Mouse (Mus musculus) heart, embryonic 15.5 days (tissue): ENCODE measurements around the gene Chd3. TPM values are rescaled to one million over a fixed set of nuclear protein-coding genes. Genes with fewer than 3 reads are reported as not detected.

ENCODE experiments used
- ATAC-seq: fragments of 200-750 bp; cut with Nextera tagmentation; replicated peaks from 2 replicates; pipeline ENCODE4 v1.8.0; 2017; ENCODE audit warnings: low read depth, moderate TSS enrichment; ENCODE audit not compliant: insufficient number of reproducible peaks, insufficient read depth, low FRiP score
- H3K27ac ChIP-seq: fragments of 300-500 bp; sonication (generic); 2 replicates; pipeline ENCODE4 v1.5.1; 2015; ENCODE audit warnings: mild to moderate bottlenecking, inconsistent platforms
- H3K27me3 ChIP-seq: fragments of 300-500 bp; sonication (generic); 2 replicates; pipeline ENCODE4 v1.6.1; 2015; ENCODE audit warnings: inconsistent platforms
- H3K36me3 ChIP-seq: fragments of 300-500 bp; sonication (generic); 2 replicates; pipeline ENCODE4 v1.6.1; 2015; ENCODE audit warnings: mild to moderate bottlenecking, inconsistent platforms
- H3K4me1 ChIP-seq: fragments of 300-500 bp; sonication (generic); replicated peaks from 2 replicates; pipeline ENCODE4 v1.6.1; 2015; ENCODE audit warnings: inconsistent platforms
- H3K4me2 ChIP-seq: fragments of 300-500 bp; sonication (generic); 2 replicates; pipeline ENCODE4 v1.6.1; 2015; ENCODE audit warnings: inconsistent platforms, mild to moderate bottlenecking, moderate library complexity
- H3K4me3 ChIP-seq: fragments of 300-500 bp; sonication (generic); 2 replicates; pipeline ENCODE4 v1.5.1; 2015; ENCODE audit warnings: mild to moderate bottlenecking, inconsistent platforms
- H3K9ac ChIP-seq: fragments of 300-500 bp; sonication (generic); 2 replicates; pipeline ENCODE4 v1.6.1; 2015; ENCODE audit warnings: mild to moderate bottlenecking, inconsistent platforms
- H3K9me3 ChIP-seq: fragments of 300-500 bp; sonication (generic); replicated peaks from 2 replicates; pipeline ENCODE4 v1.6.1; 2016; ENCODE audit warnings: inconsistent platforms
- WGBS: fragments of 180-500 bp; shearing (Covaris S2); methylation state at CpG from one replicate; pipeline ENCODE4 v1.1.7; 2015; ENCODE audit warnings: mixed read lengths; 5-methylcytosine and 5-hydroxymethylcytosine counted together
- polyA plus RNA-seq: library from polyadenylated mRNA; unstranded; fragments of >200 nt; fragmentation: Nextera tagmentation; extraction: Ambion mirVana; gene quantifications from 2 replicates; pipeline ENCODE4 v1.2.1, GENCODE M21; 2015

Chd3 gene
- polyA plus RNA-seq, 1 experiment from 2014 or later, result 14.2 TPM

DNA sequence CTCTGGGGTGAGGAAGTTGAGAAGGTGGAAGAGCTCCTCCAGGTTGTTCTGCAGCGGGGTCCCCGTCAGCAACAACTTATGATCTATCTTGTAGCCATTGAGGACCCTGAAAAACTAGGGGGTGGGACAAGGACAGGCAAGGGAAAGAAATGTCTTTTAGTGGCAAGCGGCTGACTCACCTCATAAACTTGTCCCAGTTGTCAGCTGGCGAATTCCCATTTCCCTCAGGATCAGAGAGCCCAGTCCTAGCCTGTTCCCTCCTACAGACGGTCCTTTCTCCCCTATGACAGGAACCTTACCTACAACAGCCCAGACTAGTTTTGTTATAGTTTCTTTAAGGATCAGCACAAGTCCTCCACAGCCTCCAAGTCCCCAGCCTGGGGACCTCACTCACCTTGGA is 12.7 kb downstream of the Chd3 start:
- H3K27me3 ChIP-seq, result no peaks in the 10 kb centered on the region
- no peaks in the 10 kb centered on the region for H3K4me1 ChIP-seq
- H3K4me3 ChIP-seq, result no peak overlapping the region
- no peak overlapping the region for H3K9ac ChIP-seq
- H3K36me3 ChIP-seq, result peaks cover 85% of the 10 kb centered on the region
- H3K9me3 ChIP-seq, result no peaks in the 10 kb centered on the region
- no peak for ATAC-seq
- WGBS, result 87% methylated on average over 5 of the region's 5 CpGs
- H3K27ac ChIP-seq, result no peak overlapping the region
- no peak overlapping the region for H3K4me2 ChIP-seq

DNA sequence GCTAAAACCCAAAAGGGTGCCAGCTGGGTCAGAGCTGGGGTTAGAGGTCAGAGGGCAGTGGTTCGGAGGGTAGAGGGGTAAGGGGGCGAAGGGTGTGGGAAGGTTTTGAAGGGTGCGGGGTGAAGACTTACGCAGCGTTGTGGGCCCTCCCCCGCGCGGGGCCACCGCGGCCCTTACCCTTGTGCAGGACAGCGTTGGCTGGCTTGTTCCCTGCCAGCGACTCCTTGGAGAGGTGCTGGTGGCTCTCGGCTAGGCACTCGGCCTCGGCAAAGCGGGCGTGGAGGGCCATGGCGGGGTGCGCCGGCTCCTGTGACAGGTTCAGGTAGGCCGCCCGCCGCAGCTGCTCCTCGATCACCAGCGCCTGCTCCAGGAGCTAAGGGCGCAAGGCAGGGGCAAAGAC is 22.8 kb downstream of the Chd3 start:
- no peak for ATAC-seq
- Histone ChIP-seq H3K4me1 (no peaks in the 10 kb centered on the region; the same call in 1 of the 2 replicates), H3K36me3 (peaks cover 55% of the 10 kb centered on the region), H3K9ac (no peak overlapping the region), H3K4me2 (no peak overlapping the region), H3K4me3 (no peak overlapping the region), H3K9me3 (no peaks in the 10 kb centered on the region), H3K27me3 (no peaks in the 10 kb centered on the region), H3K27ac (no peak overlapping the region)
- WGBS, result 84% methylated on average over 25 of the region's 26 CpGs

DNA sequence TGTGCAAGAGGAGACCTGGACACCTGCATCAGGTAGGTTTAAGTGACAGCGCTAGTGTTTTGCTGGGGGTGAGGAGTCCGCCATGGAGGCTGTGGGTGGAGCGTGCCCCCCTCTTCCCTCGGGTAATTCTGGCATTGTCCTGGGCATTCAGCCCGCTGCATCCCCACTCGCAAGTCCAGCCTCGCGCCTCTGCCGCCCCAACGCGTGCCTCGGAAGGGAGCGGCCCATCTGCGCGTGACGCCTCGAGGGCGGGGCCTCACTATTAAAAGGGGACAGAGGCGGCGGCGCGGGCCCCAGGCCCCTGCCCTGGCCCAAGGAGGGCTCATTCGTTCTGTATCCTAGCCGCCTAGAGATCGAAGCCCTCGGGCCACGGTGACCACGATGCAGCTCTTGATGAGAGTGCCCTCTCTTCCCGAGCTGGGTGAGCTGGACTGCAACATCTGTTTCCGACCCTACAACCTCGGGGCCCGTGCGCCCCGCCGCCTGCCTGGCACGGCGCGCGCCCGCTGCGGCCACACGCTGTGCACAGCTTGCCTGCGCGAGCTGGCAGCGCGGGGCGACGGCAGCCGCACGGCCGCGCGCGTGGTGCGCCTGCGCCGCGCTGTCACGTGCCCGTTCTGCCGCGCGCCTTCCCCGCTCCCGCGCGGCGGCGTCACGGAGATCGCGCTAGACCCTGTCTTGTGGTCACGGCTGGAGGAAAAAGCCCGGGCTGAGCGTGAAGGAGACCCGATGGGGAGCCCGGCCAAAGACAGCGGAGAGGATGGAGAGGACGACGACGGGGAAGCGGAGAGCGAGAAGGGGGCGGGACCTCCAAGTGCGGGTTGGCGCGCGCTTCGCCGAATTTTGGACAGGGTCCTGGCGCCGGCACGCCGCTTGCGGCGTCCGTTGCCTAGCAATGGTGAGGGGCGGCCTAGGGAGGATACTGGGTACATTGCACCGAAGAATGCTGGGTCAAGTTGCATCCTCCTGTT is 28.8 kb downstream of the Chd3 start, which contains the start of gene Rnf227:
TSS of gene Rnf227 (plus strand) at position 301 of the 971 bp plus-strand sequence.
- peak; percentile 82 for ATAC-seq
- Histone ChIP-seq H3K4me2 (peak within 1 kb of the TSS; percentile 90), H3K36me3 (peaks cover 14% of the 10 kb centered on the region), H3K9ac (peak within 1 kb of the TSS; percentile 64), H3K4me3 (peak within 1 kb of the TSS; percentile 63), H3K27ac (no peak within 1 kb of the TSS), H3K9me3 (no peaks in the 10 kb centered on the region), H3K27me3 (peaks cover 6% of the 10 kb centered on the region; the same call in 1 of the 2 replicates), H3K4me1 (peaks cover 15% of the 10 kb centered on the region)
- WGBS, result 2% methylated on average over 99 of the region's 99 CpGs

DNA sequence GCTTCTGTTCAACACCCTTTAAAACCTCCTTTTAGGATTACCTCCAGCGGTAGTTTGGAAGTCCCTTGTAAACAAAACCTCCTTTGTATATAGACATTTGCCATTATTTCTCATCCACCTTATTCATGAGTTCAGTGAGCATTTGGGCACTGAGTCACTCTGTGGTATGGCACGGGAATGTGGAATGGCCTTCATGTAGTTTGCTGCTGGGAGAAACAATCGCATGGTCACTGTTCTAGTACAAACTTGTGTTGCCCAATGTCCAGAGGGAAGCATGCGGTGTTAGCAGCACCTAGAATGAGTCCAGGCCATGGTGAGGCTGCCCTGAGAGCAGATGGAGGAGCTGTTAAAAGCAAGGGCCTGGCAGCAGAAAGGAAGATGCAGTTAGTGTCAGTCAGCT is 34.4 kb downstream of the Chd3 start:
- Histone ChIP-seq H3K4me1 (peaks cover 14% of the 10 kb centered on the region), H3K27ac (no peak overlapping the region), H3K36me3 (no peaks in the 10 kb centered on the region), H3K4me2 (no peak overlapping the region), H3K4me3 (no peak overlapping the region), H3K9me3 (no peaks in the 10 kb centered on the region), H3K27me3 (peaks cover 3% of the 10 kb centered on the region; the same call in 1 of the 2 replicates), H3K9ac (no peak overlapping the region)
- ATAC-seq, result no peak
- WGBS, result 69% methylated on average over 4 of the region's 4 CpGs

DNA sequence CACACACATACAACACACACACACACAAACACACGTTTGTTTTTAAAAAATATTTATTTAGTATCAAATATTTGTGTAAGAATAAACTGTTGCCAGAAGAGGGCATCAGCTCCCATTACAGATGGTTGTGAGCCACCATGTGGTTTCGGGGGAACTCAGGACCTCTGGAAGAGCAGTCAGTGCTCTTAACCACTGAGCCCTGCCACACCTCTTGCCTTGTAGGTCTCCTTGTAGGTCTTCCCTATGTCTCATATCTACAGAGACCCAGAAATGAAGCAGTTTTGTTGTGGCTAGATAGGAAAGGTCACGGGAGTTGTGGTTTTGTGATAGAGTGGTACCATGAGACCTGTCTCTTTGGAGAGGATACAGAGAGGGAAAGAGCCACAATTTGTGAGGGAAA is 35.3 kb downstream of the Chd3 start:
- 52% methylated on average over 3 of the region's 3 CpGs for WGBS
- ATAC-seq, result no peak

DNA sequence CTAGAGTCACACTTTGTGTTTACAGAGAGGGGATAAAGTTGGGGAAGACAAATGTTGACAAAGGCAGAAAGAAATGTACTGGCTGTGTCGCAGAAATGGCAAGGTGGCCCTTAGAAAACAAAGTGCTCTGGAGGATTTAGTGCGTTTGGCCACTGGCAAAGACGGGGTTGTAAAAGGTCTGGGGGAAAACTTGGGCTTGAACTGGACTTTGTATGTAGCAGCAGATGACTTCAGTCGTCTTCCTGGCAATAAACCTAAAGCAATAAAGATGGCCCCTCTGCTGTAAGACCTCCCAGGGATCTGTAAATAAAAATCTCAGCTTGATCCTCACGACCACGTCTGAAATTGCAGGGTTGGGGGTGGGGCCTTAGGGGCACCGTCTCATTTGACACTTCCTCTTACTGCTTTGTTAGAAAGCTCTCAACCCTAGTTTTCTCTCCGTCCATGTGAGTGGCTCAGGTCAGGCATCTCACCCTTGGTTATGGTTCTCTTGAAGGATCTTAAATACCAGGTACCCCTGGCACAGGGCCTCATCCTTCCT is 36.4 kb downstream of the Chd3 start:
- WGBS, result 46% methylated on average over 8 of the region's 8 CpGs
- no peak for ATAC-seq
- H3K27ac ChIP-seq, result no peak overlapping the region

More for the DNA sequence above, 35.3 kb downstream of the Chd3 start:
- no peaks in the 10 kb centered on the region for H3K36me3 ChIP-seq
- no peak overlapping the region for H3K4me2 ChIP-seq
- peaks cover 14% of the 10 kb centered on the region for H3K4me1 ChIP-seq
- H3K9ac ChIP-seq, result no peak overlapping the region
- no peaks in the 10 kb centered on the region for H3K9me3 ChIP-seq
- no peak overlapping the region for H3K4me3 ChIP-seq
- no peak overlapping the region for H3K27ac ChIP-seq
- H3K27me3 ChIP-seq, result peaks cover 7% of the 10 kb centered on the region; the same call in 1 of the 2 replicates

DNA sequence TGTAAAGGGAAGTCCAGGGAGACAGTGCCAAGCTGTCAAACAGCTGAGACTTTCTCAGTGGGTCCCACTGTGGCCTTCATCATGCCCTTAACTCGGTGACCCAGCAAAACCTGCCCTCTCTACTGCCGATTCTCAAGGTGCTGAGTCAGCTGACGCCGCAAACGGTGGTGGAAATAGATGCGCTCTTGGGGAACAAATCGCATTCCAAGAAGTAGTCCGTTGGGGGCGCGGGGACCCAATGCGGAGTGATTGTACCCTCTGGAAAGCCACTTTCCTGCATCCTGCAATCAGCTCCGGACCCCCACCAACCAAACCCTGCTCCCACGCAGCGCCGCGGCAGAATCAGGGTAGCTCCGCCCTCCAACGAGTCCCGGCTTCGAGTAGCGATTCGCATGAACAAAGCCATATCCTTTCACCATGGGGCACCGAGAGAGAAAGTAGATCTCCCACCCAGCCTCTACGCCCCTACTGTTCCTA is 37.2 kb downstream of the Chd3 start:
- Histone ChIP-seq H3K9ac (peak overlapping the region; percentile 64), H3K27ac (no peak overlapping the region), H3K4me1 (peaks cover 14% of the 10 kb centered on the region), H3K9me3 (no peaks in the 10 kb centered on the region), H3K36me3 (no peaks in the 10 kb centered on the region), H3K4me3 (peak overlapping the region; percentile 62), H3K27me3 (peaks cover 26% of the 10 kb centered on the region), H3K4me2 (peak overlapping the region; percentile 69)
- WGBS, result under 1% methylated on average over 24 of the region's 24 CpGs
- peak; percentile 47; the same call in 1 of the 2 replicates for ATAC-seq

More for the DNA sequence above, 36.4 kb downstream of the Chd3 start:
- H3K9ac ChIP-seq, result no peak overlapping the region
- H3K9me3 ChIP-seq, result no peaks in the 10 kb centered on the region
- H3K27me3 ChIP-seq, result peaks cover 17% of the 10 kb centered on the region
- peaks cover 14% of the 10 kb centered on the region for H3K4me1 ChIP-seq
- H3K4me2 ChIP-seq, result peak overlapping the region; percentile 69; the same call in 1 of the 2 replicates
- H3K36me3 ChIP-seq, result no peaks in the 10 kb centered on the region
- no peak overlapping the region for H3K4me3 ChIP-seq

DNA sequence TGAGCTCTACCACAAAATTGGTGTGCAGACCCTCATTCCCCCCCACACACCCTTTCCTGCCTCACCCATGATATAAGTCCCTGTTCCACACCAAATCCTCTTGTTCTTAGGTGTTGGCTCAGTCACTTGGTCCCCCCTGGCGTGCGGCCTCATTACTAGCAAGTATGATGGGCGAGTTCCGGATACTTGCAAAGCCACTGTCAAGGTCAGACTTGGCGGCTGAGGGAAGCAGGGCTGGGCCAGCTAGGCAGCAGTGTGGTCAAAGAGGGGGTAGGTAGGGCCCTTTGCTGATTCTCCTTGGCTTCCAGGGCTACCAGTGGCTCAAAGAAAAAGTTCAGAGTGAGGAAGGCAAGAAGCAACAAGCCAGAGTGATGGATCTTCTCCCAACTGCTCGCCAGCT is 38.1 kb downstream of the Chd3 start:
- peak overlapping the region; percentile 69; the same call in 1 of the 2 replicates for H3K4me2 ChIP-seq
- peaks cover 22% of the 10 kb centered on the region for H3K4me1 ChIP-seq
- H3K36me3 ChIP-seq, result no peaks in the 10 kb centered on the region
- peak overlapping the region; percentile 62; the same call in 1 of the 2 replicates for H3K4me3 ChIP-seq
- H3K9me3 ChIP-seq, result no peaks in the 10 kb centered on the region
- no peak overlapping the region for H3K27ac ChIP-seq
- H3K27me3 ChIP-seq, result peaks cover 32% of the 10 kb centered on the region
- no peak for ATAC-seq
- H3K9ac ChIP-seq, result no peak overlapping the region
- WGBS, result 91% methylated on average over 6 of the region's 6 CpGs

DNA sequence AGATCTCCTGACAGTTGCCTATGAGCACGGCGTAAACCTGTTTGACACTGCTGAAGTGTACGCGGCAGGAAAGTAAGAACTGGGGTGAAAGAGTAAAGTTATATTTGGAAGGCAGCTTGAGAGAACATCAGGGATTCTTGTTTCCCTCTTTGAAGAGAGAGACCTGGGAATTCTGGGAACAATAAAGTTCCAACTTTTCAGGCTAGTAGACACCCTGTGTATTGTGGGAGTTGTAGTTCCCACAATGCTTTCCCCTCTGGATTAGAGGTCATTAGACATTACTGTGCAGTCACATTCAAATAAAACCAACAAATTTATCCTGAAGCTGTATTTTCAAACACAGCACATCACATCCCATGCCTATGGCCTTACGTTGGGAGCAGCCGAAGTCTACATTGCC is 40.7 kb downstream of the Chd3 start:
- WGBS, result 86% methylated on average over 6 of the region's 6 CpGs
- Histone ChIP-seq H3K27ac (no peak overlapping the region), H3K36me3 (no peaks in the 10 kb centered on the region), H3K4me3 (no peak overlapping the region), H3K4me2 (no peak overlapping the region), H3K4me1 (peaks cover 39% of the 10 kb centered on the region), H3K9me3 (no peaks in the 10 kb centered on the region), H3K27me3 (peaks cover 32% of the 10 kb centered on the region), H3K9ac (no peak overlapping the region)
- no peak for ATAC-seq

DNA sequence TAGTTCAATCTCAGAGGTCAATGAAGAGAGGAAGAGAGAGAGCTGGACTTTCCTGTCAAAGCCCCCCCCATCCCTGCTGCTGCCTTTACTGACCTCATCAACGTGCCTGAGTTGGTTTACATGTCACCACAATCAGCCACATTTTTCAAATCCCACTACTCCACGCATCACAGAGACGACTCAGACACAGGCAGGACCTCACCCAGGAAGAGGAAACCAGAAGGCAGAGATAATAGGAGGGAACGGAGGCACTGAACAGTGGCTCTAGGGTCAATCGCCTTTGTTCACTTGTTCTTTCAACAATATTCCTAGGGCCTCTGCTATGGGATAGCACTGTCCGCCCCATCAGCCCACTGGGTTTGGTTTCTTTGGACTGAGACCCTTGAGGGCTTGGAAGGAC is 41.6 kb downstream of the Chd3 start:
- no peaks in the 10 kb centered on the region for H3K36me3 ChIP-seq
- H3K4me1 ChIP-seq, result peaks cover 44% of the 10 kb centered on the region
- H3K4me2 ChIP-seq, result no peak overlapping the region
- no peak overlapping the region for H3K4me3 ChIP-seq
- ATAC-seq, result no peak
- peaks cover 32% of the 10 kb centered on the region for H3K27me3 ChIP-seq
- H3K9me3 ChIP-seq, result no peaks in the 10 kb centered on the region
- 37% methylated on average over 6 of the region's 6 CpGs for WGBS
- no peak overlapping the region for H3K27ac ChIP-seq
- H3K9ac ChIP-seq, result no peak overlapping the region

DNA sequence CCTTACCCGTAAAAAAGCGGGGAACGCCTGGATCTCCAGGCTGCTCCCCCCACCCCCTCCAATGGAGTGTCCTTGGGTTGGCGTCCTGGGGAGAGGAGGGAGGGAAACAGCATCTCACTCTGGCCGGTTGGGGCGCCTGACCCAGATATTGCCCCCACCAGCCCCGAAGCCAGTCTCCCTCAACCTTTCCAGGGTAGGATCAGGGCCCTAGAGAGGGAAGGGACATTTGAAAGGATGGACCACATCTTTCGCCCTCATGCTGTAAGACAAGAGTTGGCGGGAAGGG is 42.1 kb downstream of the Chd3 start:
- H3K27ac ChIP-seq, result no peak overlapping the region
- H3K9ac ChIP-seq, result peak overlapping the region; percentile 64; the same call in 1 of the 2 replicates
- H3K4me3 ChIP-seq, result peak overlapping the region; percentile 57
- H3K4me2 ChIP-seq, result peak overlapping the region; percentile 96
- WGBS, result 12% methylated on average over 9 of the region's 9 CpGs
- H3K27me3 ChIP-seq, result peaks cover 32% of the 10 kb centered on the region
- no peak for ATAC-seq
- H3K4me1 ChIP-seq, result peaks cover 46% of the 10 kb centered on the region
- H3K36me3 ChIP-seq, result no peaks in the 10 kb centered on the region
- H3K9me3 ChIP-seq, result no peaks in the 10 kb centered on the region
